Mouse (Mus musculus) activated CD4-positive, CD25-positive, alpha-beta regulatory T cell, adult 4 months (primary cell): ENCODE results near the gene Rnf34. TPM values are rescaled to one million over a fixed set of nuclear protein-coding genes. Genes with fewer than 3 reads are reported as not detected.

ENCODE experiments used
- ATAC-seq: one replicate; pipeline ENCODE4 v1.8.0; 2017
- polyA plus RNA-seq, 2 experiments: library from polyadenylated mRNA; unstranded; fragments of 100-300 nt; shearing (Covaris generic); gene quantifications; one replicate each; pipeline ENCODE4 v1.2.1; 2017

Rnf34 gene
- polyA plus RNA-seq, 2 experiments from 2014 or later: 18.1 to 25.7 TPM

GRCm38 (mm10) chr5:122873573-122873972 is 23.7 kb downstream of the Rnf34 start:
- no peak for ATAC-seq

- no peak for ATAC-seq
Observed at GRCm38 (mm10) chr5:122874359-122874758, 24.5 kb downstream of the Rnf34 start.

GRCm38 (mm10) chr5:122876671-122877070 is 26.8 kb downstream of the Rnf34 start:
- ATAC-seq: no peak

GRCm38 (mm10) chr5:122880241-122880980 is 30.6 kb downstream of the Rnf34 start:
- ATAC-seq: no peak

GRCm38 (mm10) chr5:122881313-122881712 is 31.5 kb downstream of the Rnf34 start:
- no peak for ATAC-seq

GRCm38 (mm10) chr5:122882256-122883050 is 32.6 kb downstream of the Rnf34 start:
- no peak for ATAC-seq

- ATAC-seq: no peak
Observed at GRCm38 (mm10) chr5:122883237-122883636, 33.4 kb downstream of the Rnf34 start.

- ATAC-seq: no peak
Observed at GRCm38 (mm10) chr5:122883652-122884235, 33.9 kb downstream of the Rnf34 start.

GRCm38 (mm10) chr5:122884594-122885348 is 34.9 kb downstream of the Rnf34 start:
- no peak for ATAC-seq

- no peak for ATAC-seq
Observed at GRCm38 (mm10) chr5:122887033-122887432, 37.2 kb downstream of the Rnf34 start.

GRCm38 (mm10) chr5:122887926-122888611 is 38.2 kb downstream of the Rnf34 start:
- no peak for ATAC-seq

- ATAC-seq: no peak
Observed at GRCm38 (mm10) chr5:122888612-122889214, 38.9 kb downstream of the Rnf34 start.

GRCm38 (mm10) chr5:122890396-122890795 is 40.5 kb downstream of the Rnf34 start:
- ATAC-seq: no peak

- no peak for ATAC-seq
Observed at GRCm38 (mm10) chr5:122893270-122893669, 43.4 kb downstream of the Rnf34 start.

- peak; percentile 36 for ATAC-seq
Observed at GRCm38 (mm10) chr5:122894007-122894637, 44.3 kb downstream of the Rnf34 start.

GRCm38 (mm10) chr5:122894821-122895220 is 45.0 kb downstream of the Rnf34 start:
- ATAC-seq: no peak

- ATAC-seq: no peak
Observed at GRCm38 (mm10) chr5:122898153-122898552, 48.3 kb downstream of the Rnf34 start.

- no peak for ATAC-seq
Observed at GRCm38 (mm10) chr5:122898963-122899776, 49.3 kb downstream of the Rnf34 start.

- peak; percentile 91 for ATAC-seq
Observed at GRCm38 (mm10) chr5:122899777-122900557, 50.1 kb downstream of the Rnf34 start.
